Mouse (Mus musculus): ENCODE data around the gene 2310022B05Rik. TPM values are rescaled to one million over a fixed set of nuclear protein-coding genes. Genes with fewer than 3 reads are reported as not detected.
A peak's percentile ranks its signal among the peaks of the same experiment; 100 is the strongest.

2310022B05Rik gene
- polyA plus RNA-seq, 1 experiment from 2014 or later: 27.0 TPM

GRCm38 (mm10) chr8:124676661-124677060, 13.5 kb upstream of the 2310022B05Rik start:
- H3K4me3 ChIP-seq (ENCODE audit: low read depth, low read length): no peak overlapping the region
- ATAC-seq (replicated peaks; ENCODE audit: insufficient number of reproducible peaks, low FRiP score, low TSS enrichment, low read depth): no peak
- no peaks in the 10 kb centered on the region for H3K27me3 ChIP-seq (ENCODE audit: control insufficient read depth, insufficient read depth, low read length)
- peaks cover 5% of the 10 kb centered on the region; the same call in 1 of the 2 replicates for H3K36me3 ChIP-seq (replicated peaks; ENCODE audit: control insufficient read depth, insufficient read depth, low read depth, low read length)
- H3K9me3 ChIP-seq (replicated peaks; ENCODE audit: control insufficient read depth, low read length): no peaks in the 10 kb centered on the region
- no peak overlapping the region for H3K27ac ChIP-seq (replicated peaks; ENCODE audit: low read depth, low read length)
- no peak overlapping the region for H3K4me2 ChIP-seq (ENCODE audit: low read depth, low read length)
- WGBS: 92% methylated on average over 4 of the region's 4 CpGs
- no peak for DNase-seq (ENCODE audit: low spot score)
- no peaks in the 10 kb centered on the region for H3K4me1 ChIP-seq (ENCODE audit: control insufficient read depth, insufficient read depth, low read length)
- no peak overlapping the region for H3K9ac ChIP-seq (replicated peaks; ENCODE audit: low read length)

GRCm38 (mm10) chr8:124672345-124672744, 9.2 kb upstream of the 2310022B05Rik start:
- H3K27ac ChIP-seq (replicated peaks; ENCODE audit: low read depth, low read length): no peak overlapping the region
- H3K4me1 ChIP-seq (ENCODE audit: control insufficient read depth, insufficient read depth, low read length): no peaks in the 10 kb centered on the region
- H3K9ac ChIP-seq (replicated peaks; ENCODE audit: low read length): no peak overlapping the region
- no peak for ATAC-seq (replicated peaks; ENCODE audit: insufficient number of reproducible peaks, low FRiP score, low TSS enrichment, low read depth)
- no peak overlapping the region for H3K4me3 ChIP-seq (ENCODE audit: low read depth, low read length)
- no peaks in the 10 kb centered on the region for H3K9me3 ChIP-seq (replicated peaks; ENCODE audit: control insufficient read depth, low read length)
- H3K4me2 ChIP-seq (ENCODE audit: low read depth, low read length): no peak overlapping the region
- 82% methylated on average over 2 of the region's 2 CpGs for WGBS
- DNase-seq (ENCODE audit: low spot score): no peak
- H3K36me3 ChIP-seq (replicated peaks; ENCODE audit: control insufficient read depth, insufficient read depth, low read depth, low read length): peaks cover 3% of the 10 kb centered on the region; the same call in 1 of the 2 replicates
- H3K27me3 ChIP-seq (ENCODE audit: control insufficient read depth, insufficient read depth, low read length): no peaks in the 10 kb centered on the region

- DNase-seq (ENCODE audit: low spot score) (no peak), ATAC-seq (replicated peaks; ENCODE audit: insufficient number of reproducible peaks, low FRiP score, low TSS enrichment, low read depth) (no peak)
- H3K9me3 ChIP-seq (replicated peaks; ENCODE audit: control insufficient read depth, low read length): no peaks in the 10 kb centered on the region
- no peak overlapping the region for H3K9ac ChIP-seq (replicated peaks; ENCODE audit: low read length)
- WGBS: 76% methylated on average over 3 of the region's 3 CpGs
- H3K27ac ChIP-seq (replicated peaks; ENCODE audit: low read depth, low read length): no peak overlapping the region
- no peaks in the 10 kb centered on the region for H3K4me1 ChIP-seq (ENCODE audit: control insufficient read depth, insufficient read depth, low read length)
- H3K4me3 ChIP-seq (ENCODE audit: low read depth, low read length): no peak overlapping the region
- no peak overlapping the region for H3K4me2 ChIP-seq (ENCODE audit: low read depth, low read length)
- no peaks in the 10 kb centered on the region for H3K27me3 ChIP-seq (ENCODE audit: control insufficient read depth, insufficient read depth, low read length)
- no peaks in the 10 kb centered on the region for H3K36me3 ChIP-seq (replicated peaks; ENCODE audit: control insufficient read depth, insufficient read depth, low read depth, low read length)
Observed at GRCm38 (mm10) chr8:124668798-124669197, 5.6 kb upstream of the 2310022B05Rik start.

- H3K27ac ChIP-seq (replicated peaks; ENCODE audit: low read depth, low read length): no peak overlapping the region
- H3K9me3 ChIP-seq (replicated peaks; ENCODE audit: control insufficient read depth, low read length): no peaks in the 10 kb centered on the region
- 81% methylated on average over 3 of the region's 3 CpGs for WGBS
- DNase-seq (ENCODE audit: low spot score) (no peak), ATAC-seq (replicated peaks; ENCODE audit: insufficient number of reproducible peaks, low FRiP score, low TSS enrichment, low read depth) (no peak)
- no peak overlapping the region for H3K9ac ChIP-seq (replicated peaks; ENCODE audit: low read length)
- H3K4me2 ChIP-seq (ENCODE audit: low read depth, low read length): no peak overlapping the region
- no peaks in the 10 kb centered on the region for H3K27me3 ChIP-seq (ENCODE audit: control insufficient read depth, insufficient read depth, low read length)
- H3K4me3 ChIP-seq (ENCODE audit: low read depth, low read length): no peak overlapping the region
- peaks cover 2% of the 10 kb centered on the region; the same call in 1 of the 2 replicates for H3K4me1 ChIP-seq (ENCODE audit: control insufficient read depth, insufficient read depth, low read length)
- H3K36me3 ChIP-seq (replicated peaks; ENCODE audit: control insufficient read depth, insufficient read depth, low read depth, low read length): no peaks in the 10 kb centered on the region; the same call in 1 of the 2 replicates
Observed at GRCm38 (mm10) chr8:124664414-124664813, 1.2 kb upstream of the 2310022B05Rik start.

- Histone ChIP-seq H3K9ac (replicated peaks; ENCODE audit: low read length) (peak overlapping the region; percentile 84), H3K36me3 (replicated peaks; ENCODE audit: control insufficient read depth, insufficient read depth, low read depth, low read length) (no peaks in the 10 kb centered on the region; the same call in 1 of the 2 replicates), H3K4me1 (ENCODE audit: control insufficient read depth, insufficient read depth, low read length) (peaks cover 2% of the 10 kb centered on the region; the same call in 1 of the 2 replicates), H3K4me2 (ENCODE audit: low read depth, low read length) (peak overlapping the region; percentile 75; the same call in 1 of the 2 replicates), H3K4me3 (ENCODE audit: low read depth, low read length) (peak overlapping the region; percentile 76), H3K27ac (replicated peaks; ENCODE audit: low read depth, low read length) (no peak overlapping the region), H3K27me3 (ENCODE audit: control insufficient read depth, insufficient read depth, low read length) (no peaks in the 10 kb centered on the region), H3K9me3 (replicated peaks; ENCODE audit: control insufficient read depth, low read length) (no peaks in the 10 kb centered on the region)
- WGBS: 52% methylated on average over 4 of the region's 4 CpGs
- ATAC-seq (replicated peaks; ENCODE audit: insufficient number of reproducible peaks, low FRiP score, low TSS enrichment, low read depth) (no peak), DNase-seq (ENCODE audit: low spot score) (no peak)
Observed at GRCm38 (mm10) chr8:124663874-124664230, 683 bp upstream of the 2310022B05Rik start.

- Histone ChIP-seq H3K9ac (replicated peaks; ENCODE audit: low read length) (peak overlapping the region; percentile 84), H3K4me2 (ENCODE audit: low read depth, low read length) (peak overlapping the region; percentile 75), H3K36me3 (replicated peaks; ENCODE audit: control insufficient read depth, insufficient read depth, low read depth, low read length) (no peaks in the 10 kb centered on the region; the same call in 1 of the 2 replicates), H3K4me3 (ENCODE audit: low read depth, low read length) (peak overlapping the region; percentile 76), H3K4me1 (ENCODE audit: control insufficient read depth, insufficient read depth, low read length) (peaks cover 2% of the 10 kb centered on the region; the same call in 1 of the 2 replicates), H3K9me3 (replicated peaks; ENCODE audit: control insufficient read depth, low read length) (no peaks in the 10 kb centered on the region), H3K27me3 (ENCODE audit: control insufficient read depth, insufficient read depth, low read length) (no peaks in the 10 kb centered on the region), H3K27ac (replicated peaks; ENCODE audit: low read depth, low read length) (peak overlapping the region; percentile 85)
- ATAC-seq (replicated peaks; ENCODE audit: insufficient number of reproducible peaks, low FRiP score, low TSS enrichment, low read depth) (peak; percentile 14; the same call in 1 of the 2 replicates), DNase-seq (ENCODE audit: low spot score) (peak; percentile 36)
- 0% methylated on average over 47 of the region's 49 CpGs for WGBS
Observed at GRCm38 (mm10) chr8:124662446-124663111, 590 bp downstream of the 2310022B05Rik start.

- peak overlapping the region; percentile 75 for H3K4me2 ChIP-seq (ENCODE audit: low read depth, low read length)
- no peaks in the 10 kb centered on the region for H3K27me3 ChIP-seq (ENCODE audit: control insufficient read depth, insufficient read depth, low read length)
- DNase-seq (ENCODE audit: low spot score) (no peak), ATAC-seq (replicated peaks; ENCODE audit: insufficient number of reproducible peaks, low FRiP score, low TSS enrichment, low read depth) (no peak)
- H3K4me3 ChIP-seq (ENCODE audit: low read depth, low read length): peak overlapping the region; percentile 76
- no peak overlapping the region for H3K27ac ChIP-seq (replicated peaks; ENCODE audit: low read depth, low read length)
- 46% methylated on average over 9 of the region's 9 CpGs for WGBS
- H3K36me3 ChIP-seq (replicated peaks; ENCODE audit: control insufficient read depth, insufficient read depth, low read depth, low read length): no peaks in the 10 kb centered on the region; the same call in 1 of the 2 replicates
- H3K9me3 ChIP-seq (replicated peaks; ENCODE audit: control insufficient read depth, low read length): no peaks in the 10 kb centered on the region
- peaks cover 2% of the 10 kb centered on the region; the same call in 1 of the 2 replicates for H3K4me1 ChIP-seq (ENCODE audit: control insufficient read depth, insufficient read depth, low read length)
- peak overlapping the region; percentile 84 for H3K9ac ChIP-seq (replicated peaks; ENCODE audit: low read length)
Observed at GRCm38 (mm10) chr8:124661781-124662180, 1.4 kb downstream of the 2310022B05Rik start.

GRCm38 (mm10) chr8:124658415-124658814, 4.8 kb downstream of the 2310022B05Rik start:
- H3K9ac ChIP-seq (replicated peaks; ENCODE audit: low read length): no peak overlapping the region
- DNase-seq (ENCODE audit: low spot score): no peak
- ATAC-seq (replicated peaks; ENCODE audit: insufficient number of reproducible peaks, low FRiP score, low TSS enrichment, low read depth): no peak
- H3K27ac ChIP-seq (replicated peaks; ENCODE audit: low read depth, low read length): no peak overlapping the region
- peaks cover 4% of the 10 kb centered on the region for H3K4me1 ChIP-seq (ENCODE audit: control insufficient read depth, insufficient read depth, low read length)
- H3K4me3 ChIP-seq (ENCODE audit: low read depth, low read length): no peak overlapping the region
- H3K27me3 ChIP-seq (ENCODE audit: control insufficient read depth, insufficient read depth, low read length): no peaks in the 10 kb centered on the region
- no peak overlapping the region; the same call in 1 of the 2 replicates for H3K4me2 ChIP-seq (ENCODE audit: low read depth, low read length)
- H3K9me3 ChIP-seq (replicated peaks; ENCODE audit: control insufficient read depth, low read length): no peaks in the 10 kb centered on the region
- H3K36me3 ChIP-seq (replicated peaks; ENCODE audit: control insufficient read depth, insufficient read depth, low read depth, low read length): no peaks in the 10 kb centered on the region; the same call in 1 of the 2 replicates
- WGBS: 70% methylated on average over 2 of the region's 2 CpGs

Data from embryonic facial prominence, embryonic 11.5 days (tissue).